Mouse (Mus musculus) naive thymus-derived CD4-positive, alpha-beta T cell, adult 2 months (primary cell): Measurements from ENCODE around the gene Dusp12.

Source experiments
- DNase-seq: peaks from one replicate; pipeline ENCODE4 v3.0.0-alpha.2; 2011; ENCODE audit warnings: low read depth

The Dusp12 gene

GRCm38 (mm10) chr1:170884978-170885561, at the start of gene Dusp12, which contains the start of gene Gm26620:
Dusp12 (minus strand) TSS chr1:170885540.
Gm26620 (plus strand) TSS chr1:170885065.
- peak; percentile 90 for DNase-seq

- no peak for DNase-seq
Observed at GRCm38 (mm10) chr1:170934383-170934782, 49.0 kb upstream of the Dusp12 start.

- no peak for DNase-seq
Observed at GRCm38 (mm10) chr1:170933940-170934339, 48.6 kb upstream of the Dusp12 start.

GRCm38 (mm10) chr1:170933386-170933920, 48.1 kb upstream of the Dusp12 start:
- DNase-seq: no peak

GRCm38 (mm10) chr1:170932043-170932442, 46.7 kb upstream of the Dusp12 start:
- DNase-seq: no peak

- no peak for DNase-seq
Observed at GRCm38 (mm10) chr1:170929245-170929644, 43.9 kb upstream of the Dusp12 start.

- DNase-seq: no peak
Observed at GRCm38 (mm10) chr1:170928467-170928866, 43.1 kb upstream of the Dusp12 start.

GRCm38 (mm10) chr1:170927378-170927777, 42.0 kb upstream of the Dusp12 start, which contains the start of gene Fcrla:
Fcrla (minus strand) TSS chr1:170927583.
- no peak for DNase-seq

GRCm38 (mm10) chr1:170926941-170927340, 41.6 kb upstream of the Dusp12 start:
- no peak for DNase-seq

GRCm38 (mm10) chr1:170924485-170924884, 39.1 kb upstream of the Dusp12 start:
- peak; percentile 12 for DNase-seq

- no peak for DNase-seq
Observed at GRCm38 (mm10) chr1:170919308-170919707, 34.0 kb upstream of the Dusp12 start.

- no peak for DNase-seq
Observed at GRCm38 (mm10) chr1:170915657-170916056, 30.3 kb upstream of the Dusp12 start.

- DNase-seq: no peak
Observed at GRCm38 (mm10) chr1:170912891-170913615, 27.7 kb upstream of the Dusp12 start, which contains the start of gene Fcrlb. Fcrlb (minus strand) TSS chr1:170912941.

GRCm38 (mm10) chr1:170911907-170912660, 26.7 kb upstream of the Dusp12 start:
- DNase-seq: no peak

- DNase-seq: no peak
Observed at GRCm38 (mm10) chr1:170908341-170908740, 23.0 kb upstream of the Dusp12 start.

- DNase-seq: no peak
Observed at GRCm38 (mm10) chr1:170907456-170908191, 22.3 kb upstream of the Dusp12 start.

- DNase-seq: no peak
Observed at GRCm38 (mm10) chr1:170907111-170907455, 21.7 kb upstream of the Dusp12 start.

- DNase-seq: no peak
Observed at GRCm38 (mm10) chr1:170903485-170903884, 18.1 kb upstream of the Dusp12 start.

GRCm38 (mm10) chr1:170901536-170902238, 16.3 kb upstream of the Dusp12 start:
- peak; percentile 87 for DNase-seq

GRCm38 (mm10) chr1:170900799-170901467, 15.6 kb upstream of the Dusp12 start:
- peak; percentile 83 for DNase-seq
